Mouse (Mus musculus): ENCODE measurements around the gene Kif5c. TPM values are rescaled to one million over a fixed set of nuclear protein-coding genes. Genes with fewer than 3 reads are reported as not detected.

The Kif5c gene
- total RNA-seq (2021), result under 1 TPM; 0.28 to 0.64 TPM
- long read RNA-seq, experiment 1, result 0 reads
- long read RNA-seq, experiment 2, result 0 reads

DNA sequence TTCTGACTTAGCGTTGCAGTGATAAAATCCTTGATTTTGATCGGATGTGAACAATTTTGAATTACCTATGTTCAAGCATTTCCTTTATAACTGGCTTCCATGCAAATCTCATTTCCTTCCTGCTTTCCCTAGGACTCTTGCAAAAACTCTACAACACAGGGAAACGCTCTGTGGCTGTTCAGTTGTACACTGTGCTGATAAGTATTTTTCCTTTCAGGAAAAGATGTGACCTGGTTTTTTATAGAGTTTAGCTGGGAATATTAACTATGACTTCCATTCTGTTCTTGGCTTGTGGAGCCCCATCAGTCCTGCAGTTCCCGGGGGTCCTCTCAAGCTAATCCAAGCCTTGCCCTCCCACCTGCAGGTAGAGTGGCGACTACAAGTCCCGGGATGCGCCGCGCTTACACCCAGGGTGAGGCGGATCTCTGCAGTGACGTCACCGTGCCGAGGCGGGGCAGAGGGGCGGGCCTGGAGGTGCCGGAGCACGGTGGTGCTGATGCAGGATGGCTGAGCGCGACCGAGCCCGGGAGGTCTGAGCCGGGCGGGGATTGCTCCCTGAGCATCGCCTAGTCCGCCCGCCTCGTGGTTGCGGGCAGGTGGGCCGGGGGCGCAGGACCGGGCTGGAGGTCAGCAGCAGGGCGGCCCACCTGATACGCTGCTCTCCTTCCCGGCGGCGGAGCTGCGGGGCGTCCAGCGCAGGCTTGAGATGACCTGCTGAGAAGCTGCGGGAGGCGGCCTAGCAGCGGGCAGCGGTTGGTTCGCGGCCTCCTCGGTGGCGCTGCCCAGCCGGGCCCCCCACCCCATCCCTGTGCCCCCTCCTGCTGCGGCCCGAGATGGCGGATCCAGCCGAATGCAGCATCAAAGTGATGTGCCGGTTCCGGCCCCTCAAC lies at the start of gene Kif5c:
Kif5c (plus strand) TSS at position 470 of the 890 bp plus-strand sequence.
- intact Hi-C loops (cut with DNase I), result no loop called here
- peak; percentile 52 to 71 for DNase-seq

GRCm38 (mm10) chr2:49569862-49570777 lies 49.0 kb upstream of the Kif5c start:
- intact Hi-C loops (cut with DNase I), result no loop called here
- DNase-seq, result no peak

GRCm38 (mm10) chr2:49570778-49571101 lies 48.4 kb upstream of the Kif5c start:
- intact Hi-C loops (cut with DNase I), result no loop called here
- DNase-seq, result no peak

DNA sequence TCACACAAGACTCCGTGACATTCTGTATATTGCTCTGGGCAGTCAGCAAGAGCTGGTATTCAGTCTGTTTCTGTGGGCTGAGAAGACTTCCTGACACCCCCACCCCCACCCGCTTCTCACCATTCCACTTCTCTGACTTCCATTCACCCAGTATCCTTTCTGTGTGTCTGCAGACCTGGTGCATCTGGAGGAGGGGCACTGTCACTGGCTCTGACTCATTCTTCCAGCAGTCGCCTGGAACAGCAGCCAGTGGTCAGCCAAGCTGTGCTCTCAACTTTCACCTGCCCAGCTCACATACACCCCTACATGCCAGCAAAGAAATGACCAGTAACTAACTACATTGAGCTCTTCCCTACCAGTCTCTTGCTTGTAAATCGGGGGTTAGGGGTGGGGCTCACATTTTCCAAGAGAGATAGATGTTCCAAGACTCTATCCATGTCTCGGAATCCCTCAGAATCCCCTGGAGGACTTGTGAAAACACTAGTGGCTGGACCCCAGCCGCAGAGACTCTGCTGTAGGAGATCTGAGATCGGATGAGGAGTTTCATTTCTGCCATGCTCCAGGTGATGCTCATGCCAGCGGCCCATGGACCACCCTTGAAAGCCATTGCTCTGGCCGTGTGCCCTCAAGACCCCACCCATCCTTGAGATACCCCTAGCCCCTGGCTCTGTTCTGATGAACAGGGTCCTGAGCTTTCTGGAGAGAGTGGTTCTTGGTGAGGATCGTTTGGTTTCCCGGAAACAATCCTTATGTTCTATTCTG lies 47.8 kb upstream of the Kif5c start:
- DNase-seq, result no peak
- intact Hi-C loops (cut with DNase I), result no loop called here

GRCm38 (mm10) chr2:49572111-49572642 lies 46.9 kb upstream of the Kif5c start:
- intact Hi-C loops (cut with DNase I), result no loop called here
- DNase-seq, result no peak

DNA sequence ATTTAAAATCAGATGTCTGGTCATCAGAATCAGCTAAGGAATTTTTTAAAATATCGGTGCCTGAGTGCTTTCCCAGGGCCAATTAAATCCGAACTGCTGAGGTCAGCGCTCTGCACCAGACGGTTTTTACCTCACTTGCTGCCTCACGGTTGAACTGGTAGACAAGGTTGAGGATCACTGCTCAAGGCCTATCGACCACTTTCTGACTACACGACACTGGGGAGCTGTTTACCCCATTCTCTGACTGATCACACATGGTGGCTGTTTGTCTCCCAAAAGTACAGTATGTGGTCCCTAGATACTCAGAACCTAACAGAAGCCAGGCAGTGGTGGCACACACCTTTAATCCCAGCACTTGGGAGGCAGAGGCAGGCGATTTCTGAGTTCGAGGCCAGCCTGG lies 46.4 kb upstream of the Kif5c start:
- intact Hi-C loops (cut with DNase I), result no loop called here
- DNase-seq, result no peak

DNA sequence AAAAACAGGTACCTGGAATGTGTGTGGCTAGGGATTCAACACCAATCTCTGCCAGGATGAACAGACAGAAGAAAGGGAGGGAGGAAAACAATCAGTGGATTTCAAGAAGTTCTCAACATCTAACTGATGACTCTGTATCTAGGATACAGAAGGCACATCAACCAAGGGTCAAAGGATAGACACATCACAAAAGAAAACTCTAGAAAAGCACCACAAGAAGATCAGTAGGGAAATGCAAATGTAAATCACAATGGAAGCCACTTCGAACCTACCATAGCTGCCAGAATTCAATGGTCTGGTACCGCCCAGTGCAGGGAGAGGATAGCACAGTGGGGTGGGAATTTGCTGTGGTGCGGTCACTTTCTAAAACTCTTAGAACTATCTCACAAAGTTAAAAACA lies 45.8 kb upstream of the Kif5c start:
- intact Hi-C loops (cut with DNase I), result no loop called here
- DNase-seq, result no peak

DNA sequence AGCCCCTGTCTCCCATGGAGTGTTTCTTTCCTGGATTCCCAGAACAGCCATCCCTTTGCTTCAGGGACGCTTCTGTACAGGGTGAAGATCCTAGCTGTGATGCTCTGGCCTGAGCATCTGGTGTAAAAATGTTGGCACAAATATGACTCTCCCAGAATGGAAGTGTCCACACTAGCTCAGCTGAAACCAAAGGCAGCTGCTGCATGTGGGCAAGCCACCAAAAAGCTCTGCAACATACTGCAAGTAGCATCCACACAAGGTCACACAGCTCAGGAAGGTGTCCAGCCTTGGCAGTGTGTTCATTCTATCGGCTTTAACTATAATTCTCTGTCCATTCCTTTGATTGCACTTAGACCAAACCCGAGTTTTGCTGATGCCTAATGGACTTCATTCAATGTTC lies 38.5 kb upstream of the Kif5c start:
- DNase-seq, result no peak
- intact Hi-C loops (cut with DNase I), result no loop called here

- DNase-seq, result no peak
- intact Hi-C loops (cut with DNase I), result no loop called here
These were observed 36.6 kb upstream of the Kif5c start for GRCm38 (mm10) chr2:49582546-49582945.

GRCm38 (mm10) chr2:49583311-49583710 lies 35.8 kb upstream of the Kif5c start:
- no peak for DNase-seq
- intact Hi-C loops (cut with DNase I), result no loop called here

GRCm38 (mm10) chr2:49590450-49590849 lies 28.6 kb upstream of the Kif5c start:
- no peak for DNase-seq
- intact Hi-C loops (cut with DNase I), result no loop called here

- no peak for DNase-seq
- intact Hi-C loops (cut with DNase I), result no loop called here
These were observed 26.2 kb upstream of the Kif5c start for GRCm38 (mm10) chr2:49592926-49593325.

DNA sequence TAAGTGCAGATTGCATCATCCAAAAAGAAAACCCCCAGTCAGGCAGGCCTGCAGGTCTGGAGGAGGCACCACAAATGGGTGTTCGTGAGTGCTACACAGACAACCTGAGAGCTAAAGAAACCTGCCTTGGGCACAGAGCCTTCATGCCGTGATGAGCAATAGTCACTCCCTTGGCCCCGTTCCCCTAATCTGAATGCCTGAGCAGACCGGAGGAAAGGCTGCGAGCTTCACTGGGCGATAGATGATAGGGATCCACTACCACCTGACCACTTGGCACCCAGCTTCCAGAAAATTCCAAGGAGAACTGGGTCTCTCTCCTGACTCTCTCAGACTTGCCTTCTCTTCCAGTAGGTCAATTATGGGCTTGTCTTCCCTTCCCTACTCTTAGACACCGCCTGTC lies 24.2 kb upstream of the Kif5c start:
- intact Hi-C loops (cut with DNase I), result no loop called here
- DNase-seq, result no peak

DNA sequence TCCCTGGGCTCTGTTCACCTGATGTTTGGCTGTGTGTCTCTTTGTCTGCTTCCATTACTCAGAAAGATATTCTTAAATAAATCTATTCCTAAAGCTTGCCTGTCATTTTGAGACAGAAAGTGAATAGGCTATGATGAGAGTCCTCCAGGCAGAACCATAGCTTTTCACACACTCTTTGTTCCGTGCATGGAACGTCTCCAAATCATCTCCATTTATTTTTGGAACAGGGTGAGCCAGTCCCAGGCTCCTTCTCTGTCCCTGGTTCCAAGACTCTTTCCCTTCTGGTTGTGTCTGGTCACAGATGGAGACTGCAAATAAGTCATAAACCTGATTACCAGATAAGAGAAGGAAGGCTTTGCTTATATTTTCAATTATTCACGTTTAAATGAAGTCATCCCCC lies 22.8 kb upstream of the Kif5c start:
- no peak for DNase-seq
- intact Hi-C loops (cut with DNase I), result no loop called here

GRCm38 (mm10) chr2:49600021-49600681 lies 18.9 kb upstream of the Kif5c start:
- intact Hi-C loops (cut with DNase I), result no loop called here

GRCm38 (mm10) chr2:49602791-49603349 lies 16.2 kb upstream of the Kif5c start:
- intact Hi-C loops (cut with DNase I), result no loop called here

More at GRCm38 (mm10) chr2:49600021-49600681, 18.9 kb upstream of the Kif5c start:
- no peak for DNase-seq

DNA sequence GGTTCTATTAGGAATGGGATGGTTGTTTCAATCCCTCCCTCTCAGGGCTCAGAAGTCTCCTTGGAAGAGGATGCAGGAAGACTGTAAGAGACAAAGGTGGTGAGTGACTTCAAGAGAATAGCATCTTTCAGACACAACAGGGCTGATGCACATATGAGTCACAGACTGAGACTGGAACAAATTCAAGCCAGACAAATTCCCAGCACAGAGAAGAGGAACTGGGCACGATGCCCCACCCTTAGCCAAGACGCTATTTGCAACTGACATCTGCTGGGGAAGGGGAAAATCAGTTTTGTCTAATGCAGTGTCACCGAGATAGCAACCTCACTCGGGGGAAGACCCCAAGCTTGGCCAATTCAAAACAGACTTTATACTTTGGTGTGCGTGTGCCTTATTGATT lies 9.5 kb upstream of the Kif5c start:
- no peak for DNase-seq
- intact Hi-C loops (cut with DNase I), result no loop called here

More at GRCm38 (mm10) chr2:49602791-49603349, 16.2 kb upstream of the Kif5c start:
- no peak for DNase-seq

DNA sequence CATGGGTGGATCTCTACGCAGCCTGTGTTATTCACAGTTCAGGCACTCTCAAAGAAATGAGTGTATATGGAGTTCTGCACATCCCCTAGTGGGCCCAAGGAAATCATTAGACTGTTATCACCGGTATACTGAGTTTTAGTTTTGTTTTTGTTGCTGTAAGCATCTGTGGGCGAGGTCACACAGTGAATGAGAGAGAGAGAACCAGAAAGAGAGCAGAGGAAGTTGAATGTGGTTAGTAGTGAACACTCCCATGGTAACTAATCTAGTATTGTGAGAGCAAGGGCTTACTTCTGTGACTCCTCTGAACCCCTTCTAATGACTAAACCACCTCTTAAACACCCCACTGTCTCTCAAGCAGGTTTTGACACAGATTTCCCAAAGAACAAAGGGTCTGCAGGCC lies 2.3 kb upstream of the Kif5c start:
- intact Hi-C loops (cut with DNase I), result no loop called here
- no peak for DNase-seq

- no peak for DNase-seq
- intact Hi-C loops (cut with DNase I), result loop anchor here (5.0 kb wide), 1 partner anchor 92 kb away; no protein-coding TSS in a partner anchor
These were observed 823 bp downstream of the Kif5c start for GRCm38 (mm10) chr2:49619719-49620522.

Data from gastrocnemius, postnatal 36 days (tissue).